Mouse (Mus musculus): ENCODE data around the gene Hivep1. TPM values are rescaled to one million over a fixed set of nuclear protein-coding genes. Genes with fewer than 3 reads are reported as not detected.

Gene Hivep1
- polyA plus RNA-seq, 2 experiments = 13.4 to 15.7 TPM

GRCm38 (mm10) chr13:42051202-42051906, 467 bp upstream of the Hivep1 start:
- peak; percentile 91 for ATAC-seq (ENCODE audit: low FRiP score, low read depth)
- Histone ChIP-seq H3K27me3 (ENCODE audit: control insufficient read depth, insufficient read depth, low read length) (no peaks in the 10 kb centered on the region), H3K36me3 (ENCODE audit: control insufficient read depth, insufficient read depth, low read length) (peaks cover 11% of the 10 kb centered on the region), H3K4me1 (ENCODE audit: control insufficient read depth, insufficient read depth, low read length) (peaks cover 12% of the 10 kb centered on the region), H3K9ac (ENCODE audit: low read depth, low read length, severe bottlenecking) (peak overlapping the region; percentile 89), H3K9me3 (ENCODE audit: control insufficient read depth, low read length) (no peaks in the 10 kb centered on the region), H3K4me2 (replicated peaks; ENCODE audit: low read depth, low read length, severe bottlenecking) (peak overlapping the region; percentile 88), H3K27ac (replicated peaks; ENCODE audit: low read depth, low read length) (peak overlapping the region; percentile 90), H3K4me3 (replicated peaks; ENCODE audit: low read length) (peak overlapping the region; percentile 91)
- TF ChIP-seq POLR2A (IDR thresholded peaks at IDR 0.05; ENCODE audit: borderline replicate concordance, extremely low read depth, insufficient read depth, insufficient read length) = no peak
- peak; percentile 97 for DNase-seq (ENCODE audit: low spot score)
- under 1% methylated on average over 29 of the region's 51 CpGs for WGBS

- Histone ChIP-seq H3K27ac (replicated peaks; ENCODE audit: low read depth, low read length) (peak overlapping the region; percentile 90), H3K4me3 (replicated peaks; ENCODE audit: low read length) (peak overlapping the region; percentile 91), H3K4me1 (ENCODE audit: control insufficient read depth, insufficient read depth, low read length) (peaks cover 12% of the 10 kb centered on the region), H3K9ac (ENCODE audit: low read depth, low read length, severe bottlenecking) (peak overlapping the region; percentile 89), H3K36me3 (ENCODE audit: control insufficient read depth, insufficient read depth, low read length) (peaks cover 24% of the 10 kb centered on the region), H3K27me3 (ENCODE audit: control insufficient read depth, insufficient read depth, low read length) (no peaks in the 10 kb centered on the region), H3K9me3 (ENCODE audit: control insufficient read depth, low read length) (no peaks in the 10 kb centered on the region), H3K4me2 (replicated peaks; ENCODE audit: low read depth, low read length, severe bottlenecking) (peak overlapping the region; percentile 88)
- DNase-seq (ENCODE audit: low spot score) (peak; percentile 85), ATAC-seq (ENCODE audit: low FRiP score, low read depth) (peak; percentile 49)
- 2% methylated on average over 39 of the region's 41 CpGs for WGBS
- peak; percentile 47; the same call in 1 of the 2 replicates for TF ChIP-seq POLR2A (IDR thresholded peaks at IDR 0.05; ENCODE audit: borderline replicate concordance, extremely low read depth, insufficient read depth, insufficient read length)
These were observed 1.1 kb downstream of the Hivep1 start for GRCm38 (mm10) chr13:42052696-42053541.

- Histone ChIP-seq H3K36me3 (ENCODE audit: control insufficient read depth, insufficient read depth, low read length) (peaks cover 24% of the 10 kb centered on the region), H3K4me1 (ENCODE audit: control insufficient read depth, insufficient read depth, low read length) (peaks cover 12% of the 10 kb centered on the region), H3K4me2 (replicated peaks; ENCODE audit: low read depth, low read length, severe bottlenecking) (peak overlapping the region; percentile 88), H3K4me3 (replicated peaks; ENCODE audit: low read length) (peak overlapping the region; percentile 91), H3K9me3 (ENCODE audit: control insufficient read depth, low read length) (no peaks in the 10 kb centered on the region), H3K9ac (ENCODE audit: low read depth, low read length, severe bottlenecking) (peak overlapping the region; percentile 89; the same call in 1 of the 2 replicates), H3K27ac (replicated peaks; ENCODE audit: low read depth, low read length) (0 out of 2 replicates have a peak overlapping the region, but pooled peaks have one; percentile 90), H3K27me3 (ENCODE audit: control insufficient read depth, insufficient read depth, low read length) (no peaks in the 10 kb centered on the region)
- DNase-seq (ENCODE audit: low spot score) (no peak), ATAC-seq (ENCODE audit: low FRiP score, low read depth) (no peak)
- WGBS = 35% methylated on average over 2 of the region's 2 CpGs
- TF ChIP-seq POLR2A (IDR thresholded peaks at IDR 0.05; ENCODE audit: borderline replicate concordance, extremely low read depth, insufficient read depth, insufficient read length) = no peak
These were observed 1.8 kb downstream of the Hivep1 start for GRCm38 (mm10) chr13:42053656-42054055.

GRCm38 (mm10) chr13:42054138-42054537, 2.3 kb downstream of the Hivep1 start:
- peaks cover 10% of the 10 kb centered on the region for H3K4me1 ChIP-seq (ENCODE audit: control insufficient read depth, insufficient read depth, low read length)
- H3K9me3 ChIP-seq (ENCODE audit: control insufficient read depth, low read length) = no peaks in the 10 kb centered on the region
- H3K36me3 ChIP-seq (ENCODE audit: control insufficient read depth, insufficient read depth, low read length) = peaks cover 26% of the 10 kb centered on the region
- DNase-seq (ENCODE audit: low spot score) (no peak), ATAC-seq (ENCODE audit: low FRiP score, low read depth) (no peak)
- H3K4me2 ChIP-seq (replicated peaks; ENCODE audit: low read depth, low read length, severe bottlenecking) = no peak overlapping the region
- H3K27me3 ChIP-seq (ENCODE audit: control insufficient read depth, insufficient read depth, low read length) = no peaks in the 10 kb centered on the region
- no peak overlapping the region for H3K27ac ChIP-seq (replicated peaks; ENCODE audit: low read depth, low read length)
- H3K9ac ChIP-seq (ENCODE audit: low read depth, low read length, severe bottlenecking) = no peak overlapping the region
- WGBS = 81% methylated on average over 3 of the region's 3 CpGs
- no peak for TF ChIP-seq POLR2A (IDR thresholded peaks at IDR 0.05; ENCODE audit: borderline replicate concordance, extremely low read depth, insufficient read depth, insufficient read length)
- no peak overlapping the region for H3K4me3 ChIP-seq (replicated peaks; ENCODE audit: low read length)

- peaks cover 43% of the 10 kb centered on the region for H3K36me3 ChIP-seq (ENCODE audit: control insufficient read depth, insufficient read depth, low read length)
- no peak for TF ChIP-seq POLR2A (IDR thresholded peaks at IDR 0.05; ENCODE audit: borderline replicate concordance, extremely low read depth, insufficient read depth, insufficient read length)
These were observed 5.0 kb downstream of the Hivep1 start for GRCm38 (mm10) chr13:42056712-42057332.

More at GRCm38 (mm10) chr13:42056712-42057332, 5.0 kb downstream of the Hivep1 start:
- no peak overlapping the region for H3K9ac ChIP-seq (ENCODE audit: low read depth, low read length, severe bottlenecking)
- no peaks in the 10 kb centered on the region for H3K9me3 ChIP-seq (ENCODE audit: control insufficient read depth, low read length)
- no peak overlapping the region for H3K4me3 ChIP-seq (replicated peaks; ENCODE audit: low read length)
- no peaks in the 10 kb centered on the region for H3K27me3 ChIP-seq (ENCODE audit: control insufficient read depth, insufficient read depth, low read length)
- 87% methylated on average over 2 of the region's 2 CpGs for WGBS
- no peak for DNase-seq (ENCODE audit: low spot score)
- H3K27ac ChIP-seq (replicated peaks; ENCODE audit: low read depth, low read length) = no peak overlapping the region
- no peak overlapping the region for H3K4me2 ChIP-seq (replicated peaks; ENCODE audit: low read depth, low read length, severe bottlenecking)
- ATAC-seq (ENCODE audit: low FRiP score, low read depth) = no peak
- H3K4me1 ChIP-seq (ENCODE audit: control insufficient read depth, insufficient read depth, low read length) = peaks cover 5% of the 10 kb centered on the region
